Mouse (Mus musculus) kidney, postnatal 0 days (tissue): ENCODE measurements around the gene Fxyd4. TPM values are rescaled to one million over a fixed set of nuclear protein-coding genes. Genes with fewer than 3 reads are reported as not detected.
A peak's percentile ranks its signal among the peaks of the same experiment; 100 is the strongest.

Source experiments
- ATAC-seq: fragments of 200-750 bp; cut with Nextera tagmentation; replicated peaks from 2 replicates; pipeline ENCODE4 v1.8.0; 2017; ENCODE audit warnings: low read depth, moderate number of reproducible peaks, moderate TSS enrichment, moderate library complexity; ENCODE audit not compliant: low FRiP score
- DNase-seq: peaks from one replicate; pipeline ENCODE4 v3.0.0-alpha.2; 2016; ENCODE audit warnings: low spot score
- H3K27ac ChIP-seq: fragments of 300-500 bp; sonication (generic); 2 replicates; pipeline ENCODE4 v1.5.1; 2014; ENCODE audit warnings: mild to moderate bottlenecking
- H3K27me3 ChIP-seq: fragments of 300-500 bp; sonication (generic); 2 replicates; pipeline ENCODE4 v1.6.1; 2014; ENCODE audit warnings: low read length, mixed read lengths; ENCODE audit not compliant: insufficient read depth
- H3K36me3 ChIP-seq: fragments of 300-500 bp; sonication (generic); 2 replicates; pipeline ENCODE4 v1.6.1; 2014; ENCODE audit warnings: low read length, mixed read lengths; ENCODE audit not compliant: insufficient read depth
- H3K4me1 ChIP-seq: fragments of 300-500 bp; sonication (generic); replicated peaks from 2 replicates; pipeline ENCODE4 v1.6.1; 2014; ENCODE audit warnings: antibody characterized with exemption, low read length, mixed read lengths; ENCODE audit not compliant: insufficient read depth
- H3K4me2 ChIP-seq: fragments of 300-500 bp; sonication (generic); 2 replicates; pipeline ENCODE4 v1.6.1; 2014; ENCODE audit warnings: mild to moderate bottlenecking, low read length, moderate library complexity, mixed read lengths
- H3K4me3 ChIP-seq: fragments of 300-500 bp; sonication (generic); replicated peaks from 2 replicates; pipeline ENCODE4 v1.5.1; 2014; ENCODE audit warnings: low read depth, low read length
- H3K9ac ChIP-seq: fragments of 300-500 bp; sonication (generic); 2 replicates; pipeline ENCODE4 v1.6.1; 2014; ENCODE audit warnings: low read depth, low read length
- H3K9me3 ChIP-seq: fragments of 300-500 bp; sonication (generic); replicated peaks from 2 replicates; pipeline ENCODE4 v1.6.1; 2016; ENCODE audit warnings: low read length, inconsistent platforms, mixed read lengths
- CTCF ChIP-seq: IDR thresholded peaks from 2 replicates; pipeline ENCODE4 v1.5.1; 2016; ENCODE audit warnings: antibody characterized with exemption, low read depth, mild to moderate bottlenecking, moderate library complexity
- WGBS: fragments of 180-500 bp; shearing (Covaris S2); extraction: QIAGEN DNeasy Blood & Tissue Kit; methylation state at CpG from one replicate; pipeline ENCODE4 v1.1.7; 2014; 5-methylcytosine and 5-hydroxymethylcytosine counted together
- polyA plus RNA-seq: library from polyadenylated mRNA; unstranded; fragments of >200 nt; fragmentation: Nextera tagmentation; extraction: Ambion mirVana; gene quantifications from 2 replicates; pipeline ENCODE4 v1.2.1, GENCODE M21; 2015

Gene Fxyd4
- polyA plus RNA-seq, 1 experiment from 2014 or later, result 222 TPM

DNA sequence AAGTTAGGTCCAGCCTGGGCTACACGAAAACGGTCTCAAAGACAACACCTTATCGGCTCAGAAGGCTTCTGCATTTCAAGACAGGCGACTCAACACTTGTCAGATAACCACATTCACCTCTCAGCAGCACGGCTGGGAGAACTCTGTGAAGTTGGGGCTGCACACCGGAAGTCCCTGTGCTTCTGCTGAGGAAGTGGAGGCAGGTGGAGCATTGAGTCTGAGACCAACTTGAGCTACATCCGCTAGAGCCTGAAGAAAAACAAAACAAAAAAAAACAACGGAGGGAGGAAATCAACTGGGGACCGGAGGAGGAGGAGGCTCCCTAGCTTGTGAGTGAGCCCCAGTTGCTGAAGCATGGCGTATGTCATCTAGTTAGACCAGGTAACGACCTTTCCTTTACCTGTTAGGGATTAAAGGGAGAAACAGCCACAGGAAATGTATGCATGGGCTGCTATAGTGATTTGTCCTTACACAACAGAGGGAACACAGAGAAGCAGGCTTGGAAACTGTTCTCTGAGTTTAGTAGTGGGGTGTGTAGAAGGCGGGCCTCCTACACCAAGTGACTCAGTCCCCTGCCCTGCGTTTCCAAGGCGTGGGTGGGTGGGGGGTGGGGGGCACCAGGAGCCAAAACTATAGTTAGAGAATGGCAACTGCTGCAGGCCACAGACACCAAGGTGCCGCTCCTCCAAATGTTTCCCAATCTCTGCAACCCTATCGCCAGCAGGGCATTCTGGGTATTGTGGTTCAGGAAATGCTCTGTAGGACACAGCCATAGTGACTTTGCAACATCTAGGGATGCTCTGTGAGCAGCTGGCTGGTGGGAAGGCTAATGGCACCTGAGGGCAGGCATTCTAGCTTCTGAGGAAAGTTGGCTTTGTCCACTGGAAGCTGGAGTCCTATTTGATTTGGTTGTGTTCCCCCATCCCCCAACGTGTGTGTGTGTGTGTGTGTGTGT is 37.1 kb downstream of the Fxyd4 start, which contains the start of gene Hnrnpf:
Hnrnpf (plus strand) TSS at position 199 of the 955 bp plus-strand sequence.
- DNase-seq (no peak), ATAC-seq (no peak)
- TF ChIP-seq CTCF, result no peak
- Histone ChIP-seq H3K4me2 (no peak within 1 kb of the TSS), H3K27me3 (no peaks in the 10 kb centered on the region), H3K4me3 (no peak within 1 kb of the TSS), H3K36me3 (no peaks in the 10 kb centered on the region), H3K9me3 (no peaks in the 10 kb centered on the region), H3K9ac (no peak within 1 kb of the TSS), H3K4me1 (peaks cover 8% of the 10 kb centered on the region; the same call in 1 of the 2 replicates), H3K27ac (peak within 1 kb of the TSS; percentile 15; the same call in 1 of the 2 replicates)
- WGBS, result 67% methylated on average over 17 of the region's 17 CpGs

- DNase-seq, result no peak
- no peaks in the 10 kb centered on the region for H3K27me3 ChIP-seq
- 69% methylated on average over 5 of the region's 5 CpGs for WGBS
- no peak for TF ChIP-seq CTCF
- no peaks in the 10 kb centered on the region for H3K9me3 ChIP-seq
- H3K4me2 ChIP-seq, result no peak overlapping the region
- no peak overlapping the region for H3K9ac ChIP-seq
- peaks cover 8% of the 10 kb centered on the region; the same call in 1 of the 2 replicates for H3K4me1 ChIP-seq
- no peak for ATAC-seq
- no peaks in the 10 kb centered on the region for H3K36me3 ChIP-seq
- no peak overlapping the region for H3K4me3 ChIP-seq
- H3K27ac ChIP-seq, result no peak overlapping the region
These were observed 39.7 kb downstream of the Fxyd4 start for GRCm38 (mm10) chr6:117897800-117898199.

DNA sequence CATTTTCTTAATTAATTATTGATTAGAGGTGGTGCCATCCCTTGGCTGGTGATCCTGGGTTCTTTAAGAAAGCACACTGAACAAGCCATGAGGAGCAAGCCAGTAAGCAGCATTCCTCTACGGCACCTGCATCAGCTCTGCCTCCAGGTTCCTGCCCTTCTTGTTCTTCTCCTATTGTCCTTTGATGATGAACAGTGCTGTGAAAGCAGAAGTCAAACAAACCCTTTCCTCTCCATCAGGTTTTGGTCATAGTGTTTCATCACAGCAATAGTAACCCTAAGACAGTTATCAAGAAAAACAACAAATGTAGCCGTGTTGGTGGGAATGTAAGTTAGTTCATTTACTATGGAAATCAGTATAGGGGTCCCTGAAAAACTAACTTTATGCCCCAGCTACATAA is 44.1 kb downstream of the Fxyd4 start:
- H3K4me3 ChIP-seq, result no peak overlapping the region
- ATAC-seq (no peak), DNase-seq (no peak)
- TF ChIP-seq CTCF, result no peak
- H3K4me1 ChIP-seq, result no peaks in the 10 kb centered on the region
- no peak overlapping the region for H3K4me2 ChIP-seq
- no peaks in the 10 kb centered on the region for H3K9me3 ChIP-seq
- WGBS, result 80% methylated on average over 2 of the region's 2 CpGs
- H3K27me3 ChIP-seq, result no peaks in the 10 kb centered on the region
- no peak overlapping the region for H3K27ac ChIP-seq
- H3K36me3 ChIP-seq, result no peaks in the 10 kb centered on the region
- H3K9ac ChIP-seq, result no peak overlapping the region

DNA sequence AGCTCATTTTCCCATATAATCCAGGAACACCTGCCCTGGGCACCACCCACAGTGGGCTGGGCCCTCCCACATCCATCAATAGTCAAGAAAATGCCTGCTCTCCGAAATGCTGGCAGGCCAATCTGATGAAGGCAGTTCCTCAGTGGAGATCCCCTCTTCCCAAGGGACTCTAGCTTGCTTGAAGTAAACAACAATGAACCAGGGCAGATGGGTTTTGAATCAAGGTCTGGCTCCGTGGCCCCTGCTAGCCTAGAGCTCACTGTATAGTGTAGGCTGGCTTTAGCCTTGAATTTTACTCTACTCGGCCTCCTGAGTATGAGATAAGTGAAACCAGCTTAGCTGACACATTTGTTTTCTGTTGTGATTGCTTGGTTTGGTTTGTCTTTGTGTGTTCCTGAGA is 45.1 kb downstream of the Fxyd4 start:
- Histone ChIP-seq H3K36me3 (no peaks in the 10 kb centered on the region), H3K27me3 (no peaks in the 10 kb centered on the region), H3K4me2 (no peak overlapping the region), H3K4me3 (no peak overlapping the region), H3K9me3 (no peaks in the 10 kb centered on the region), H3K27ac (no peak overlapping the region), H3K4me1 (no peaks in the 10 kb centered on the region), H3K9ac (no peak overlapping the region)
- no peak for DNase-seq
- TF ChIP-seq CTCF, result no peak
- no peak for ATAC-seq
- WGBS, result 70% methylated on average over 3 of the region's 3 CpGs

DNA sequence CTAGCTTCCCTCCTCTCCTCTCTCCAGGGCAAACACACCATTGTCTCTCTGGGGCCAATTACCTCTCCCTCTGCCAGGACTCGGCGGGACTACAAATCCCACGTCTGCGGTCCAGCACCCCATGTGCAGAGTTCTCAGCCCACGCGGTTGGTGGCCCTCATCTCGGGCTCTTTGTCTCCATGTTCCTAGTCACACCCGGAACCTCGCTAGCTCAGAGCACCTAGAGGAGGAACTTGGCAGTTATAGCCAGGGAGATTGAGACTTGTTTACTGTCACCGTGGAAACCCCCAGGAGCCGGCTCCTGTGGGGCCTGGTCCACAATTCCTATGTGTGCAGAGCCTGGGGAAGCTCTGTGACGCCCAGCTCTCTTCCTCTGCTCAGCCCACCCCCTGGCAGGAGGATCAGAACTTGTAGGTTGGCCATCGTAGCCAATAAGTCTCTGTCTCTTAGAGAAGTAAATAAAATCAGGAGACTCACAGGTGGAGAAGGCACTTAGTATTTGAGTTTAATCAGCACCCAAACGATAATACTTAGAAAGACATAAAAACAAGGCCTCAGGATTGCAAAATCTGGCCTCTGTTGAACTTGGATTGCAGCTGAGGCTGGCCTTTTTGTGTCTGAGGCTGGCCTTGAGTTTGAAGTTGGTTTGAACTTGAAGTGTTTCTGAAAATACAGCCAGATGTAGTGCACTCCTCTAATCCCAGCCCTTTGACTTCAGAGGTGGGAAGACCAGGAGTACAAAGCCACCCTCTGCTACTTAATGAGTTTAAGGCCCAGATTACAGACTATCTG is 45.9 kb downstream of the Fxyd4 start:
- H3K27me3 ChIP-seq, result no peaks in the 10 kb centered on the region
- no peaks in the 10 kb centered on the region for H3K9me3 ChIP-seq
- H3K4me2 ChIP-seq, result no peak overlapping the region
- 64% methylated on average over 14 of the region's 14 CpGs for WGBS
- no peak overlapping the region for H3K27ac ChIP-seq
- no peak for ATAC-seq
- H3K36me3 ChIP-seq, result no peaks in the 10 kb centered on the region
- no peaks in the 10 kb centered on the region for H3K4me1 ChIP-seq
- DNase-seq, result no peak
- H3K4me3 ChIP-seq, result no peak overlapping the region
- no peak overlapping the region for H3K9ac ChIP-seq
- no peak for TF ChIP-seq CTCF

- Histone ChIP-seq H3K9ac (no peak overlapping the region), H3K4me1 (no peaks in the 10 kb centered on the region), H3K4me3 (no peak overlapping the region), H3K27me3 (no peaks in the 10 kb centered on the region), H3K27ac (no peak overlapping the region), H3K4me2 (no peak overlapping the region), H3K9me3 (no peaks in the 10 kb centered on the region), H3K36me3 (no peaks in the 10 kb centered on the region)
- no peak for TF ChIP-seq CTCF
- 74% methylated on average over 6 of the region's 6 CpGs for WGBS
- no peak for DNase-seq
- ATAC-seq, result no peak
These were observed 47.2 kb downstream of the Fxyd4 start for GRCm38 (mm10) chr6:117890257-117890656.
